Mouse (Mus musculus) cerebellum, adult 2 months (tissue): ENCODE measurements at regions not wholly inside any gene's neighbourhood (a gene's known extent, or its start where the extent isn't known, plus 50 kb on each side); places are given as distances from the start of the nearest gene placed in this dataset.

ENCODE experiments used
- CTCF ChIP-seq: fragments of 200-500 bp; IDR thresholded peaks from 2 replicates; pipeline ENCODE4 v1.5.1; 2011; ENCODE audit warnings: low read depth, mild to moderate bottlenecking, control low read depth, low read length, moderate library complexity, borderline replicate concordance; ENCODE audit not compliant: insufficient read depth
- POLR2A ChIP-seq: fragments of 200-500 bp; IDR thresholded peaks from 2 replicates; pipeline ENCODE4 v1.6.1; 2011; ENCODE audit warnings: low read length, control low read depth, borderline replicate concordance; ENCODE audit not compliant: insufficient read depth

DNA sequence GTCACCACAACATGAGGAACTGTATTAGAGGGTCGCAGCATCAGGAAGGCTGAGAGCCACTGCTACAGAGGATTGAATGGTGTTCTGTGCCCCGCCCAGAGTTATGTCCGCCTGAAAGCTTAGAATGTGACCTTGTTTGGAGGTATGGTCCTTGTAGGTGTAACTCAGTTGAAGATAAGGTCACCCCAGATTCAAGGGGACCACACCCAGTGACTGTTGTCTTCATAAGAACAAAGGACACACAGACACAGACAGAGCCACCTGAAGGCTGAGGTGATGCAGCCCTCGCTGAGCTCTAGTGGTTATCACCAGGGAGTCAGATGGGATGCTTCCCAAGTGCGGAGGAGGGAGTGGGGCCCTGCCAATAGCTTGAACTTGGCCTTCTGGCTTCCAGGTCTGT lies 89.9 kb upstream of the 1600014C23Rik start:
- TF ChIP-seq CTCF (no peak), POLR2A (no peak)
